Mouse (Mus musculus): ENCODE measurements around the gene Dusp16.

GRCm38 (mm10) chr6:134733800-134734221 lies 58.6 kb downstream of the Dusp16 start:
- TF ChIP-seq CHD2 (IDR thresholded peaks at IDR 0.05; ENCODE audit: low read depth, low read length): no peak
- TF ChIP-seq HCFC1 (IDR thresholded peaks at IDR 0.05; ENCODE audit: borderline replicate concordance, insufficient read depth, low read length): no peak
- no peak for TF ChIP-seq MAFK (IDR thresholded peaks at IDR 0.05; ENCODE audit: insufficient read depth, low read depth, low read length)

Data from ES-E14 (cell line).